ENCODE assay signal across 8 mouse cellular contexts in the genomic region with DNA sequence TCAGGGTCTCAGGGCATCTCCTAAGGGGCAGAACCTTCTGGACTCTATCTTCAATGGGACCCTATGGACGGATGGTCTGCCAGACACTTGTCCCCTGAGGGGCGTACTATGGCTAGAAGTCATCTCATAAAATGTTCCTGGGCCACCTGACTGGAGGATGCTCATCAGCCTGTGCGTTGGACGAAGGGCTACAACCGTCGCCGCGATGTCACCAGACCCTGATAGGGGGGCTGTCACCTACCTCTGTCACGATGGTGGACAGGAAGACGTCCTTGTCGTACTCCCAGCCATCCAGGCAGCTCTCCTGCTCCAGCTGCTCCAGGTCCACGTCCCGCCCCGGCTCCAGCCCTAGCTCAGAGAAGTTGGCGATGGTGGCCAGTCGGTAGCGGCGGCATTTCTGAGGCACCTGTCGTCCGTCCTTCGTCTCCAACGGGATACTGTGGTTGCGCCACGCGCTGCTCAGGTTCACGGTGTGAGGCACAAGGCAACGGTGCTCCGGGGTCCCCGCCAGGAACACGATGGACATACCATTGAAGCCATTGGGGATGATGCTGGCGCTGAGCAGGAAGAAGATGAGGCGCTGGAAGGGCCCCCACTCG. TPM values are rescaled to one million over a fixed set of nuclear protein-coding genes. Genes with fewer than 3 reads are reported as not detected.
DNase-seq lines count a peak whose midpoint lies in the region; ATAC-seq and TF ChIP-seq lines count a peak whose summit lies in the region.

No protein-coding gene starts in this region.

- peak overlapping the region; percentile 44 for H3K27ac ChIP-seq in cerebellum, adult 2 months (ENCODE audit: insufficient read depth, low read length)
- no peak overlapping the region for H3K27ac ChIP-seq in hindbrain, embryonic 11.5 days (ENCODE audit: low read depth, low read length)
- H3K27ac ChIP-seq in lung, postnatal 0 days (ENCODE audit: low read length) = peak overlapping the region; percentile 61

- no peak for TF ChIP-seq EP300 in lung, postnatal 0 days (IDR thresholded peaks at IDR 0.05)

- no peaks in the 10 kb centered on the region for H3K9me3 ChIP-seq in hindbrain, embryonic 11.5 days (ENCODE audit: control insufficient read depth, low read length)
- H3K9me3 ChIP-seq in lung, postnatal 0 days (ENCODE audit: low read length) = no peaks in the 10 kb centered on the region

- H3K9ac ChIP-seq in hindbrain, embryonic 11.5 days (ENCODE audit: low read depth, low read length) = peak overlapping the region; percentile 58
- H3K9ac ChIP-seq in lung, postnatal 0 days (replicated peaks; ENCODE audit: low read depth) = peak overlapping the region; percentile 65

- H3K4me3 ChIP-seq in cerebellum, adult 2 months (replicated peaks; ENCODE audit: insufficient read depth, low read depth, low read length) = peak overlapping the region; percentile 69
- peak overlapping the region; percentile 58 for H3K4me3 ChIP-seq in hindbrain, embryonic 11.5 days (ENCODE audit: low read depth, low read length)
- peak overlapping the region; percentile 53 for H3K4me3 ChIP-seq in lung, postnatal 0 days (ENCODE audit: low read depth, low read length)

- no peaks in the 10 kb centered on the region for H3K36me3 ChIP-seq in hindbrain, embryonic 11.5 days (ENCODE audit: control insufficient read depth, insufficient read depth, low read length)
- H3K36me3 ChIP-seq in lung, postnatal 0 days (ENCODE audit: insufficient read depth, low read length) = no peaks in the 10 kb centered on the region

- WGBS in cerebellum, adult 2 months = 2% methylated on average over 33 of the region's 33 CpGs
- WGBS in hindbrain, embryonic 11.5 days = 3% methylated on average over 33 of the region's 33 CpGs
- 4% methylated on average over 32 of the region's 33 CpGs for WGBS in lung, postnatal 0 days

- no peaks in the 10 kb centered on the region for H3K27me3 ChIP-seq in cerebellum, adult 2 months (ENCODE audit: control insufficient read depth, insufficient read depth, low read length)
- no peaks in the 10 kb centered on the region for H3K27me3 ChIP-seq in hindbrain, embryonic 11.5 days (ENCODE audit: control insufficient read depth, insufficient read depth, low read length)
- no peaks in the 10 kb centered on the region for H3K27me3 ChIP-seq in lung, postnatal 0 days (replicated peaks; ENCODE audit: insufficient read depth, low read length)

- no peak for TF ChIP-seq CTCF in cerebellum, adult 2 months (IDR thresholded peaks at IDR 0.05; ENCODE audit: borderline replicate concordance, insufficient read depth, low read depth, low read length)
- no peak for TF ChIP-seq CTCF in lung, postnatal 0 days (IDR thresholded peaks at IDR 0.05)

- peak; percentile 23 for ATAC-seq in hindbrain, embryonic 11.5 days (ENCODE audit: low FRiP score)
- peak; percentile 4 for ATAC-seq in lung, postnatal 0 days

- 0 out of 2 replicates have a peak, but pooled peaks cover 5% of the 10 kb centered on the region for H3K4me1 ChIP-seq in cerebellum, adult 2 months (ENCODE audit: control insufficient read depth, insufficient read depth, low read length)
- H3K4me1 ChIP-seq in hindbrain, embryonic 11.5 days (replicated peaks; ENCODE audit: control insufficient read depth, insufficient read depth, low read length) = no peaks in the 10 kb centered on the region
- peaks cover 6% of the 10 kb centered on the region; the same call in 1 of the 2 replicates for H3K4me1 ChIP-seq in lung, postnatal 0 days (ENCODE audit: insufficient read depth, low read depth, low read length)

- no peak for DNase-seq in cerebellum, adult 2 months
- DNase-seq in cerebellum, adult 9-11 months = no peak
- peak; percentile 39 for DNase-seq in ovary, postnatal 14 days (ENCODE audit: low spot score)
- no peak for DNase-seq in ovary, adult 18-20 months (ENCODE audit: low spot score)
- DNase-seq in hindbrain, embryonic 11.5 days (ENCODE audit: low spot score) = no peak
- DNase-seq in lung, postnatal 0 days (ENCODE audit: low spot score) = no peak
- DNase-seq in MN1 (ENCODE audit: low spot score) = no peak
- DNase-seq in cerebellum, postnatal 10 days = no peak

- H3K4me2 ChIP-seq in hindbrain, embryonic 11.5 days (replicated peaks; ENCODE audit: low read depth, low read length) = peak overlapping the region; percentile 86
- peak overlapping the region; percentile 82 for H3K4me2 ChIP-seq in lung, postnatal 0 days (replicated peaks; ENCODE audit: low read depth, low read length)

- TF ChIP-seq POLR2A in cerebellum, adult 2 months (IDR thresholded peaks at IDR 0.05; ENCODE audit: borderline replicate concordance, insufficient read depth, low read length) = no peak

RNA-seq across cellular contexts. Expression of a gene that starts 0.5 kb away (rescaled TPM):
- 15.7 and 16.5 TPM in 2 replicates for polyA plus RNA-seq in cerebellum, adult 2 months (2012; rRNA removed)
- 7.8 and 8.1 TPM in 2 replicates for polyA plus RNA-seq in hindbrain, embryonic 11.5 days (2014; fragmentation: Nextera tagmentation; extraction: Ambion mirVana)
- 7.3 and 9.5 TPM in 2 replicates for polyA plus RNA-seq in lung, postnatal 0 days (2015; fragmentation: Nextera tagmentation; extraction: Ambion mirVana)

RNA-seq across cellular contexts. Expression of a gene that starts 31.9 kb away (rescaled TPM):
- polyA plus RNA-seq in cerebellum, adult 2 months (2012; rRNA removed) = 1.2 and 1.8 TPM in 2 replicates
- 0.21 TPM in 1 of 2 replicates, not detected in the other for polyA plus RNA-seq in hindbrain, embryonic 11.5 days (2014; fragmentation: Nextera tagmentation; extraction: Ambion mirVana)
- 3.4 and 5.4 TPM in 2 replicates for polyA plus RNA-seq in lung, postnatal 0 days (2015; fragmentation: Nextera tagmentation; extraction: Ambion mirVana)
